Mouse (Mus musculus) adrenal gland, adult 18-20 months (tissue): ENCODE measurements at regions not wholly inside any gene's neighbourhood (a gene's known extent, or its start where the extent isn't known, plus 50 kb on each side); places are given as distances from the start of the nearest gene placed in this dataset.
"Not testable (repeated sequence)": the region's sequence is repeated elsewhere in the genome, so short reads cannot be mapped to it uniquely, and the experiment has no call there.

ENCODE experiments used
- DNase-seq, 2 experiments: peaks; one replicate each; pipeline ENCODE4 v3.0.0; 2021 to 2022; ENCODE audit warnings: low spot score in 2 of 2

DNA sequence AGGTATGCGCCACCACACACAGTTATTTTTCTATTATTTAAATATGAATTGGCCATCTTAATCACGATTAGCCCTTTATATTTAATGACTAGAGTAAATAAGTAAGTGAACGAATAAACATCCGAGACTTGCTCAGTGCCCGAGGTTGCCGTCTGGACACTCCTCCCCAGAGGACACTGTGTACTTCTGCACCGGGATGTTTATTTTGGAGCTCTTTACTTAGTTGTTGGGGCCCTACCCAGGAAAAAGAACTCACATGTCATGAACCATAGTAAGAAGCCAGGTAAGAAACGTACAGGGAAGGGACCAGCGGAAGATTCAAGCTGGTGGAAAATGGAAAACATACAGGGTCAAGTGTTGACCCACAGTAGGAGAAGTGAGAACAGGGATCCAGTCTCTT is 89.0 kb downstream of the Akr1d1 start:
- DNase-seq: no peak

DNA sequence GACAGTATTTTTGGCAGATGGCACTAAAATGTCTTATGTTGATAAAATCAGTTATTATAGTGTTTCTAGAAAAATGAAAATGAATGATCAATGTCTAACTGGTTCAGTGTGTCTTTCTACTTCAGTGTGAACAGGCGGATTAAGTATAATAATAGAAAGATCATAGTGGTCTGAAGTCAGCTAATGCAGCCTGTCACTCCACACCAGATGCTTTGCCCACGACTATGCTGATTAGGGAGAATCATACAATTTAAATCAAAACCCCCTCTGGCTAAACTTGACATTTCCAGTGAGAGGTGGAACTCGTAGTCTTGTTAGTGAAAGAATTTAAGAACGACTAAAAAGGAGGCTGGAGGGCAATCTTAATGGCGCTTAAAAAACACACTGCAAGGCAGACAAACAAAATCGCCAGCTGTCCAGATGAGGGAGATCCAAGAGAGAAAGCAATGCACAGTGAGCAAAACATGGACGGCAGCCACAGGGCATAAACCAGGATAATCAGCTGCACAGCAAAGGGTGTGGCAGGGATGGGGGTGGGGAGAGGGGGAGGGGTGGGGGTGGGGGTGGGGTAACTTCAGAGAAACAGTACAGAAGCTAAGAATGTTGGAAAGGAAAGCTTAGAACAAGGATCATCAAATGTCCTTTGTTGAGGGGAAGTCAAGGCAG is 91.5 kb downstream of the Akr1d1 start:
- DNase-seq: no peak

DNA sequence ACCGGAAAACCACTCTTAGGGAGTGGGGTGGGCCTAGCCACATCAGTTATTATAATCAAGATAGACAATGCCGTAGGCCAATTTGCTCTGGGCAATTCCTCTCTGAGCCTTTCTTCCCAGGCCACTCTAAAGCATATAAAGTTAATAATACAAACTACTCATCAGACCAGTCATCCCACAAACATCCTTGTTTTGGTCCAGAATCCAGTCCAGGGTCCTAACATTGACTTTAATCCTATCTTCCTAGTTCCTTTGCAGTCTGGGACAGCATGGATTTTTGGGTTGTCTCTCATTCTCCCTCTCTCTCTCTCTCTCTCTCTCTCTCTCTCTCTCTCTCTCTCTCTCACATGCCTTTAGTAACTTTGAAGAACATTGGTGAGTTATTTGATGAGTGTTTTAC is 92.3 kb downstream of the Akr1d1 start:
- DNase-seq: no peak

DNA sequence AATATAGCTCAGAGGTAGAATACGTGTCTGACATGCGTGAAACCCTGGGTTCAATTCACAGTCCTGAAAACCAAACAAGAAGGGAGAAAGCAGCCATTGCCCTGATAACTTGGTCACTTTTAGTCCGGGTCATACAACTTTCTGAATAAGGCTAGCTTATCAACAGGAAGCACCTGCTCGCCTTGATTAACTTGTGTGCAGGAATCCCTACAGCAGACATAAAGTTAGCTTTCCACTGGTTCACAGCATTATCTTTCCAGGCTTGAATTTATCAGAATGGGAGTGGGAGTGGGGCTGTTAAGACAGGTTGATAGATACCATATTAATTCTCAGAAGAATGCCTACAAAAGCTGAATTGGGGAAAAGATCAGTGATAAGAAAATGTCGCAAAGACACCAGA is 97.2 kb downstream of the Akr1d1 start:
- DNase-seq: no peak

DNA sequence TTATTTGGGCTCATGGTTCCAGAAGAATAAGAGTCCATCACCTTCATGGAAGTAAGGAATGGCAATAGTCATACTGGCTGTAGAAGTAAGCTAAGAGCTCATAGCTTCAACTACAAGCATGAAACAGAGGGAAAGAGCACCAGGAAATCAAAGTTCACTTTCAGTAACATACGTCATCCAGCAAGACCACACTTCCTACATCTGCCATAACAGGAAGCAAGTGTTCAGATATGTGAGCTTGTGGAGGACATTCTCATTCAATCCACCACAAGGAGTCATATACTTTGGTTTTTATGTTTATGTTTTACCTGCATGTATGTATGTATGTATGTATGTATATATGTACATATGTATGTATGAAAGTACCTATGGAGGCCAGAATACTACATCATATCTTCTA is 104.0 kb downstream of the Akr1d1 start:
- DNase-seq: no peak

DNA sequence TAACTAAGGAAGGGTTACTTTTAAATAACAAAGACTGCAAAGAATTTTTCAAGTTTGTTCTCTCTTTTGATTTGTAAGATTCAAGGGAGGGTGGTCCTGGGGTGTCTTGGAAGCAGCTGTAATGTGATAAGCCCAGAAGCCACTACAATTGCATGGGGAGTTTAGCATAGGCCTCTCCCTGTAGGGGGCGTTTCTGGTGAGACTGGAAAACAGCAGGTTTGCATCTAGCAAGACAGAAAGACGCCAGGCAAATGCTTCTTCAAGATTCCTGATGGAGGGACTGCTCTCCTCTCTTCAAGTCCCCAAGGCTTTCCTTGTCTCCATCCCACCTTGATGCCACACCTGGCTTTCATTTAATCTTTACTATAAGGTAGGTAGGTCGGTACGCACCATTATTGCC is 112.1 kb downstream of the Akr1d1 start:
- no peak for DNase-seq

DNA sequence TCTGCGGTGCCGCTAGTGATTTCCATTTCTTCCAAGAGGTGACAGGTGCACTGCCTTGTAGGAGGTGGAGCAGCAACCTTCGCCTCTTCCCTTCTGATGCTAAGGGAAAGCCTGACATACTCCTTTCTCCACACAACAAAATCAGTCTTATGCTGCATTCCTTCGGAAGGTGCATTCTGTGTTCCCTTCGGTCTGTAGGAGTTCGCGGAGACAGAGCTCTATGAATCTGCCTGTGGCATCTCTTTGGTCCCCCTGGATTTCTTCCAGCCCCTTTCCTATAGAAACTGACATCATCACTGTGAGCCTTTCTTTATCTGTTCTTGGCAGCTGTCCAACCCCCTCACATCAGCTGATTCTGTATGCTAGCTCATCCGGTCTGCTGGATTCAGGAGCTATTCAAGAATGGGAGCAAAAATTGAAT is 112.7 kb downstream of the Akr1d1 start:
- no peak for DNase-seq

DNA sequence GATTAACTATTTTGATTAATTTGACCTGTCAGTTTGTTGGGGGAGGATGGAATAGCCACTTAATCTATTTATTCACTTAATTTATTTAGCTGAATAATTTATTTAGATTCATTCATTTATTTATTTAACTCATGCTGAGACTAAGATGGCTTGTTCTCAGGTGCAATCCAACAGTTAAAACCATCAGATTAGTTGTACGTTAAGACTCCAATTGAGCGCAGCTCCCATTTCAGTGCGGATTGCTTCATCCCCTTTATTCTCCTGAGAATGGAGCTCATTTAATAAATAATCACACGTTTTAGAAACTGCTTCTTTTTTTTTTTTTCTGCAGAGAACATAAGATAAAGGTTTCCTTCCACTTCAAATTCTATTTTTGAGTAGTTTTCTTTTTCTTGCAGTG is 113.2 kb downstream of the Akr1d1 start:
- DNase-seq: no peak

DNA sequence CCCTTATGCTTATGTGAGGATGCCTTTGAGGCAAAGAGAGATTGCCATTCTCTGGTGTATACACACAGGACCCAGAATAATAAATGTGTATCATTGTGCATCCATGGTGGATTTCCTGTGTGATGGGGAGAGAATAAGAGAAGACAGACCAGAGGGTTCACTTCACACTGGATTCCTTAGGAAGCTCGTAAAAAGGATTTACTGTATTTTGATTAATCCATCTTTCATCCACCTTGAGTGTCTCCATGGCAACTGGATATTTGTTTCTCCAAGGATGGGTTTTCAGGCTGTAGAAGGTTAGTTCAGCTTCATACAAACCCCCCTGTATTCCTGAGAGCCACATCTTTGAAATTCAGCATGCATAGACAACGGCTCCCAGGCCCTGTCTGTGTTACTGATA is 113.7 kb downstream of the Akr1d1 start:
- no peak for DNase-seq

DNA sequence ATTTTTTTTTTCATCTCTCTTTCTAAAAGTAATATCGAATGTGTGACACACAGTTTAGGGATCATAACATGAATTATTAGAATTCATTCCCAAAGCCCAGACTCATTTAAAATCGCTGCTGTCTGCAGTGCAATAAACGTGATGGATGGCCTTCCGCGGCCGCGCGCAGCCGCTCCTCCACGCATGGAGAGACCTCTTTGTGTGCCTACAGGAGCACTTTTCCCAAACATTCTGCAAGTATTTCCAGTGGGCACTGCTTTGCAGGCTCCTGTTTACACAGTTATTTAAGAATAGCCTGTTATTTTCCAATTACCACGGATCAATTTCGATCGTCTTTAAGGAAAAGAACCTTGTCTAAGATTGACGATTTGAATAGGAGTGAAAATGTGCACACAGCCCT is 115.6 kb downstream of the Akr1d1 start:
- no peak for DNase-seq

DNA sequence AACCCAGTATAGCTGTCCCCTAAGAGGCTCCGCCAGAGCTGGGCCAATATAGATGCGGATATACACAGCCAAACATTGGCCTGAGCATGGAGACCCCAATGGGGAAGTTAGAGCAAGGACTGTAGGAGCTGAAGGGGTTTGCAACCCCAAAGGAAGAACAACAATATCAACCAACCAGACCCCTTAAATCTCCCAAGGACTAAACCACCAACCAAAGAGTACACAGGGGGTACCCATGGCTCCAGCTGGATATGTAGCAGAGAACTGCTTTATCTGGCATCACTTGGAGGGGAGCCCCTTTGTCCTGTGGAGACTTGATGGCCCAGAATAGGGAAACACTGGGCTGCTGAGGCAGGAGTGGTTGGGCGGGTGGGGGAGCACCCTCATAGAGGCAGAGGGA is 127.3 kb downstream of the Akr1d1 start:
- DNase-seq: not testable (repeated sequence)

DNA sequence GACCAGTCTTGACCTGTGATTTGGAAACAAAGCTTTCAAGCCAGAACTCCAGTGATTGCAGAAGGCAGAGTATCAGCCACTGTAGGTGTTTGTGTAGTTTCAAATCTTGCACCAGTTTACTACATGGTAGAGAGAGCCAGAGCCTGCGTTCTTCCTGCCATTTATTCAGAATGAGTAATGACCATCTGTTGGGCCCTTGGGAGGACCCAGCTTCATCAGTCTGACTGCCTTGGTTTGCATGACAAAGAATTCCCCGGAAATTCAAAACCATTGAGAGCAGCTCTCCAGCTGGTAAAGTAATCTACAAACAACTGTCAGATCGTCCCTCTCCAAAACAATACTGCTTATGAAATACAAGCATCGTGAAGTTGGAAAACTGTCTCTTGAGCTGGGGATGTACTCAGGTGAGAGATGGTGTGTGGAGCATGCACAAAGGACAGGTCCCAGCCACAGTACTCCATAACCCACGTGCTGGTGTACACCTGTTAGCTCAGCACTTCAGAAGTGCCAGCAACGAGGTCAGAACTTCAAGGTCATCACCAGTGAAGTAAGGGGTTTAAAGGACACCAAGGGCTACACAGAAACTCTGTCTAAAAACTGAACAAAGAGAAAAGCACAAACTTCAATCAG is 128.2 kb downstream of the Akr1d1 start:
- DNase-seq: no peak

DNA sequence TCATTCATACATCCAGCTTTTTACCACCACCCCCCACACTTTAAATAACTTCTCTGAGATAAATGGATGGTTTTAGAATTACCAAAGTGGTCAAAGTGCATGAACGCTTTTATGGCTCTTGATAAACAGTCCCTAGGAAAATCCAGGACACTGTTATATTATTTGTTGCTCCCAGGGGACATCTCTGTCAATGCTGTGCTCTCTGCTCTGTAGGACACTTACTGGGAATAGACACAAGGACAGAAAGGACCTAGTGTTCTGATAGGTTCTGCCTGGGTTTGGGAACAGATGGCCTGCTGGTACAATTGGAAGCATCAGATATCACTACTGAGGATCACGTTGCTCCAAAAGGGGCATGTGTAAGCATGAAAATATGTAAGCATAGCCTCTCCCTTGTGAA is 132.8 kb downstream of the Akr1d1 start:
- DNase-seq: no peak

DNA sequence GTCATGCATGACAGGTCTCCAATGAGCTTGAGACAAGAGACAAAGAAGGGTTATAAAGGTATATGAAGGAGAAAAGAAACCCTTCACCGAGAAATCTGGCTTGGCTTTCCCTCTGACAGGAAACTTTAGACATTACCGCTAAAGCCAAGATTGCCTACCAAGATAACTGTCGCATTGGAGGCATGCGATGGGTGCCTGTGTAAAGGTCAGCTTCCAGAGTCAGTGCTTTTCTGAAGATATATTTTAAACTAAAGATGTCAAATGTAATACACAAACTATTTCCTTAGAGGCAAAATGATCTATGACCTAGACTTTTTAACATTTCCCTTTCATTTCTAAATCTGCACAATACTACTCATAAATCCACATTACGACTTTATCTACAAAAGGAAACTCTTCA is 135.6 kb downstream of the Akr1d1 start:
- DNase-seq: no peak

DNA sequence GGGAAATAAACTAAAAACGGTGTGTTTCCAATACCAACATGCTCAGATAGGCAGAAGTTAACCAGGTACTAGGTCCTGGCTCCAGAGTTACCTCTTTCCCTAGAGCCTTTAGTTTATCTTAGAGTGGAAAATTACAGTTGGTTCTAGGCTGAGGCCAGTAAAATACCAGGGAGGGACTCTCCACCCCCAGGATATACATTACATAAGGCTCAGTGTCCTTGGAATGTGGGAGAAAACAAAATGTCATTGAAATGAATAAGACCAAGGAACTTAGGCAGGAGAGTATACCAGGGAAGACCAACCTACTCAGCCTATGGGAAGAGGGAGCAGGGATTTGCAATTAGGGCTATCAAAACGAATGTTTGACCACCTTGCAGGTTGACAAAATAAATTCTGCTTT is 139.4 kb downstream of the Akr1d1 start:
- DNase-seq: no peak

DNA sequence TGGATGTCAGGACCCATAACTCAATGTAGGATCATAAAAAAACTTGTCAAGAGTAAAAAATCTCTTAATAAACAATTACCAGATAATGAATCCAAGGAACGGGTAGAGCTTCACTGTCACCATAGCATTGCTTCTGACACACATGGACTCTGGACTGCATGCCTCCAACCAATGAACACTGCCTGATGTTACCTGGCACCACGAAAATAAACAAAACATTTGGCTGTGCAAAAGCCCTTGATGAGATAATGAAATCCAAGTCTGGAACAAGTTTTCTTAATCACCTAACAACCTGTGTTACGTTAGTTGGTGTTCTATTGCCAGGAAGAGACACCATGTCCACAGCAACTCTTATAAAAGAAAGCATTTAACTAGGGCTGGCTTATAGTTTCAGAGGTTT is 140.7 kb downstream of the Akr1d1 start:
- no peak for DNase-seq

DNA sequence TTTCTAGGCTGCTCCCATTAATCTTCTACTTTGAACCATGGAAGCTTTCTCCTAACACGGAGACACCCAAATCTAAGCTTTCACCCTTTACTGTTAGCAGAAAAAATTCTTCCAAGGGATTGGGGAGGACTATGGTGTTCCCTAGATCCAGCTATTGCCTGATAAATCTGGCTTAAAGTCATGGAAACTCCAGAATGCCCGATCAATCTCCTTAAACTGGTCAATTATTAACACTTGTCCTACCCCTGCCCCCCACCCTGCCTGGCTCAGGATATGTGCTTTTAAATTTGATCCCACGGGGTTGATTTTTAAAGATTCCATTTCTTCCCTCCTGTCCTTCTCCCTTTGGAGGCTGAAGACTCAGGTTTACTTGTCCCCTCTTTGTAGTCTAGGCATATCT is 149.9 kb downstream of the Akr1d1 start:
- no peak for DNase-seq

DNA sequence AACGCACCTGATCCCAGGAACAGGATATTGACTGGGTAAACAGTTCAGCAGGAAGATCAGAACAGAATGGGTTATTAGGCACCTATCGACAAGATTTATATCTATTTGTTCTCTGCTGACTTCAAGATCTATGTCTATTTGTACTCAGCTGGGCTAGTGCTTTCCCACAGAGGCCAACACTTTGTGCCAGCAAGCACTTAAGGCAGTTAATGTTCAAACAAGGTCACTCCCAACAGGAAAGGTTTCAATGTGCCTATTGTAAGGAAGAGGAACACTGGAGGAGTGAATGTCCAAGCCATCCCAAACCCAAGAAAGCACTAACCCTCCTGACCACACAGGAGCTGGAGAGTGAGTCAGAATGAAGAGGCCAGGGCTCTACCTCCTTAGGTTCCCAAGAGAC is 151.4 kb downstream of the Akr1d1 start:
- not testable (repeated sequence) for DNase-seq

DNA sequence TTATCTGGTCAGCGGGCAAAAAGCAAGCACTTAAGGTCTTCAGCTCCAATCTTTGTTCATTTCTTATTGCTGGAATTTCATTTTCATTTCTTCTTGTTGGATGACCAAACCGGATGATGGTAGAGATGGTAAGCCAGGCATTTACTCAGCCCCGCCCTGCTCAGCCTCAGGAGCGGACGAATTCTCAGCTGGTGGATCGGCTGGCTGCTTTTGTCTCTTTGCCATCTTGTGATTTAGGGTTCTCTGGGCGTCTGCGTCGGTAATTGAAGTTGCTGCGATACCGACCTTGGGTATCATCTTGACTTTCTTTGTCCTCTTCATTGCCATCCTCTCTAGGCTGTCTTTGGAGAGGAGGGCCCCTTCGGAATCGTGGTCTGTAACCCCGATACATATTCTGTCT is 156.1 kb downstream of the Akr1d1 start:
- DNase-seq: no peak

DNA sequence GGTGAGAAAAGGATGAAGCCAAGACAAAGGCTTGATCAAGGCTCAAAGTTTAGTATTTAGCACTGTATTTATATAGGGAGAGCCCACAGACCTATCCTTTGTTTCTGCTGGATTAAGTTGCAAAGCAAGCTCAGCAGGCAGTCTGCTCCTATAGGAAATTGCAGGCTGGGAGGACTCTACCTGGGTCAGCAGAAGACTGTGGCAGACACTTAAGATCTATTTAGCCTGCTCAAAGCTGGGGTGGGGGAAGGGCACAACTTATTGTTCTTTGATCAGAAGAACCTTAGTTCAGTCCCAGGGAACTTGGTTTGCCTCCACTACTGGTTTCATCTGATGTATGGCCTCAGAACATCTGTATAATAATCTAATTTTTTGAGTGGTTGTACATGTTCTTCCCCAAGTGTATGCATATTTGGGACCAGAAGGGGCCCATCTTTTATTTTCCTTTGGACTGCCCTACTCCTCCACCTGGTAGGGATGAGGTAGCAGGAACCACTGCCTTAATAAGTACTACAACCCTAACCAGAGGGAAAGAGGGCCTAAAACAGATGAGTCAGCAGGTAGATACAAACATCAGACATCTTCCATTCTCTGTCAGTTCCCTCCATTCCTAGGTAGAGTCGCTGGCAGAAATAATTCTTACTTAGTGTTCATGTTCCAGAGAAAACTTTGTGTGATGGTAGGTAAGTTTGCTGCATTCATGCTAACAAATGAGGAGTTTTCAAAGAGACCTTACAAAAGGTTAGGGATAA is 159.1 kb downstream of the Akr1d1 start:
- no peak for DNase-seq

DNA sequence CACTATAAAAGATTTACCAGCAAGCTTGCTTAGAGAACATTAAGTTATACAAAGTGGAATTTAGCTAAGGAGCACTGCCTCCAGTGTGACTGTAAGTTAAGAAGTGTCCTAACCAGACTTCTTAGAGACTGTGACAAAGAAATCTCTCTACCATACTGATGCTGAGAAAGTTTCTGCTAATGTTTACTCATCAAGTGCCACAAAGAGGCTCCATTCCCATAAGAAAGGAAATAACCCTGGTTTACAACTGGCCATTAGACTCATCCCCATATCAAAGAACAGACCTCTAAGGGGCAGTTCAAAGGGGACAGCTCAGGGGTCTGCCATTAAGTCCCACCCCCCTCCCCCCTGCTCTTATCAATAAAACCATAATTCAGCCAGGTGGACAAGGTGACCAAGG is 159.7 kb downstream of the Akr1d1 start:
- no peak for DNase-seq

DNA sequence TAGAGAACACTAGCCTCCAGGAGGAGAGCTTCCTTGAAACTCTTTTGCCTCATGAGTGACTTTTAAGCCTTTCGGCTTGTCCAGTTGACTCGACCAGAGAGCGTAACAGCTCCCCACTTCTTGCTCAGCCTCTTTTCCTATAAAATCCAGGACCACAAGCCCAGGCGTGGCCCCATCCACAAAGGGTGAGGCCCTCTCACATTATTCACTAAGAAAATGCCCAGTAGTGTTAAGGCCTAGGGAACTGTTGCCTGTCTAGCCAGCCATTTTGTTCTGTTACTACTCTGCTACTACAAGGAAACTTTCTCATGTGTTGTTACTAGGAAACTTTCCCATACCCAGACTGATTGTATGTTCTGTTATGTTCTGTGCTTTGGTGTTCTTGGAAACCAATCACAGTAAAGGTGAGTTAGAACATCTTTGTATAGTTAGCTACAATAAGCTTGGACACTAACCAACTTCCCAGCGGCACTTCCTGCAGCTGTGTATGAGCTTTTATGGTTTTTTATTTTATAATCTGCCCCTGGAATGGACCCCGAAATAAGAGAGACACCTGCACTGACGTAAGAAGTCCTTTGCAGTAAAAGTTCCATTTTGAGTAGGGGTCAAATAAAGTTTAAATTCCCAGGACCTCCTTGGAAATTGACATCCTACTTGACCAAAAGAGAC is 162.1 kb downstream of the Akr1d1 start:
- no peak for DNase-seq
